Mouse (Mus musculus): Measurements from ENCODE around the gene Aoc1.
A peak's percentile ranks its signal among the peaks of the same experiment; 100 is the strongest.

Gene Aoc1

DNA sequence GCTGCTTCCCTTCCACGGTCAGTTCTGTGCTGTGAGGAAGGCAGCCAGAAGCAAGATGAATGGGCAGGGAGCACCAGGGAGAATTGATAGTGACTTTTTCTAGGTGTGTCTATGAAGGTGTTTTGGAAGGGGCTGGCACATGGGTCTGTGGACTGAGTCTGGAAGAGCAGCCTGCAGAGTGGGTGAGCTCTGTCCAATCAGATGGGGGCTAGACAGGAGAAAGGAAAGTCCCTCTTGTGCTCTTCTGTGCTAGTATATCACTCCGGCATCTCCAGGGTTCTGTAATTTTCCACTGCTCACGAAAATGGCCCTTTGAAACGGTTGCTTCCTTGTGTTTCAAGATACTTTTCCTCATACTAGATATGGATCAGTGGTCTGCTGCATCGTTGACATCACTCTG is at the start of gene Aoc1:
Gene Aoc1, plus strand, starts transcription at position 301 of the 400 bp plus-strand sequence.
- DNase-seq (ENCODE audit: low spot score): no peak

- DNase-seq (ENCODE audit: low spot score): peak; percentile 31
These were observed 47.7 kb upstream of the Aoc1 start for GRCm38 (mm10) chr6:48825016-48825415.

DNA sequence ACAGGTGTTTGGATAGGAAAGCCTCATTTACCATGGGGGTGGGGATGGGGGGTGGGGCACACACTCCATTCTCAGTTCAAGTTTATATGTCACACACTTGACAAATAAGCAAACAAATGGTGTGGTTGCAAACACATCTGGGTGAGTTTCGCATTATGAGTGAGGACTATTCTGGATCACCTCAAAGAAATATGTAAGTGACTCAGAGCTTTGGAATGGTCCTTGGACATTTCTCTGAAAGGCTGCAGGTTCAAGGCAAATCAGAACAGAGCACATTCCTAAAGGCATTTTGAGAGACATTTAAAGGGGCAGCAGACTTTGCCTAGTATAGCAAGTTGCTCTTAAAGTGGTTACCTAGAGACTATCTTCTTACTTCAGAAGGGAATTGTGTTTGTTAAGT is 43.7 kb upstream of the Aoc1 start:
- DNase-seq (ENCODE audit: low spot score): peak; percentile 65

- peak; percentile 32 for DNase-seq (ENCODE audit: low spot score)
These were observed 43.0 kb upstream of the Aoc1 start for GRCm38 (mm10) chr6:48829651-48830050.

DNA sequence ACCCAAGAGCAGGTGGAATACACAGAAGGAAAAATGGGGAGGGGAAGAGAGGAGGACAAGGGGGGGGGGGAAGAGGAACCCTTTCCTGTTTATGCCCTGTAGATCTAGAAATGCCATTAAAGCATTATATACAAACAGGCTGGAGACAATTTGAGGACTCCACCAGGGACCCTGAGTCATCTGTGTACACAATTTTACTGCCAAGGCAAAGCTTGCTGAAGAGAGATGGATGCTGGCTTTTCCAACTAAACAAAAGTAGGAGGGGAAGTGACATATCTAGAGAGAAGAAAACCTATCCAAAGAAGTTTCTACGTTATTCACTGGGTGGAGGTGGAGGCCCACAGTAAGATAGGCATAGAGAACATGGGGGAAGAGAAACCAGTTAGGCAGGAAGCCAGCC is 42.5 kb upstream of the Aoc1 start:
- peak; percentile 15 for DNase-seq (ENCODE audit: low spot score)

- no peak for DNase-seq (ENCODE audit: low spot score)
These were observed 41.6 kb upstream of the Aoc1 start for GRCm38 (mm10) chr6:48831141-48831540.

- no peak for DNase-seq (ENCODE audit: low spot score)
These were observed 40.3 kb upstream of the Aoc1 start for GRCm38 (mm10) chr6:48832426-48832825.

DNA sequence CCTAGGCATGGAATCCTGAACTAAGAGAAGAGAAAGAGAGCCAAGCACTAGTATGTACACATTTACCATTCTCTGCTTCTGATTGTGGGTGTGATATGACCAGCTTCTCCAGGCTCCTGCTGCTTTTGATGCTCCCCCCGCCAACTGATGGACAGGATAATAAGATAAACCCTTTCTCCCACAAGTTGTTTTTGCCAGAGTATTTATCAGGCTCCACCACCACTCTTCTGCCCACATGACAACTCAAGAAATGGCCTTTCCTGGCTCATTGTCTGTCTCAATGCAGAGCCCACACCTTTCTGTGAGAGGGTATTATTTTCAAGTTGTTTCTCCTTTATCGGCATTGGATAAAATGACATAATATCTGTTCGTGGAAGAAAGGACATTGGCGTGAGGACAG is 39.2 kb upstream of the Aoc1 start:
- DNase-seq (ENCODE audit: low spot score): no peak

GRCm38 (mm10) chr6:48835241-48835640 is 37.5 kb upstream of the Aoc1 start:
- DNase-seq (ENCODE audit: low spot score): no peak

DNA sequence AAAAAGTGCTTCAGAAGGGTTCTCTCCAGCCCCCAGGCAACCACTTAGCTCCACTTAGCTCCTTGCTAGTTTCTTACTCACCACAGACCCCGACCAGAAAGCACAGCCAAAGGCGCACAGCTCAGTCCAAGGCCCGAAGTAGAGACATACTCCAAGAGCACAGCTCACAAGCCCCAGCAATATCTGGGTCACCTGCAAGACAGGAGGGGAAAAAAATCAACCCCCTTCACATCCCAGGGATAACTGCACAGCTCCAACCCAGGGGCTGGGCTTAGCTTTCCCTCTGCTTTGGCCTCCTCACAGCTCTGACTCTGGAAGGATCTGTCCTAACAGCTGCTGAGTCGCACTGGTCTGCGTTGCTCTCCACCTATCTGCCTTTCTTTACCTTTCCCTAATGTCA is 36.5 kb upstream of the Aoc1 start:
- no peak for DNase-seq (ENCODE audit: low spot score)

GRCm38 (mm10) chr6:48837516-48837915 is 35.2 kb upstream of the Aoc1 start:
- DNase-seq (ENCODE audit: low spot score): no peak

DNA sequence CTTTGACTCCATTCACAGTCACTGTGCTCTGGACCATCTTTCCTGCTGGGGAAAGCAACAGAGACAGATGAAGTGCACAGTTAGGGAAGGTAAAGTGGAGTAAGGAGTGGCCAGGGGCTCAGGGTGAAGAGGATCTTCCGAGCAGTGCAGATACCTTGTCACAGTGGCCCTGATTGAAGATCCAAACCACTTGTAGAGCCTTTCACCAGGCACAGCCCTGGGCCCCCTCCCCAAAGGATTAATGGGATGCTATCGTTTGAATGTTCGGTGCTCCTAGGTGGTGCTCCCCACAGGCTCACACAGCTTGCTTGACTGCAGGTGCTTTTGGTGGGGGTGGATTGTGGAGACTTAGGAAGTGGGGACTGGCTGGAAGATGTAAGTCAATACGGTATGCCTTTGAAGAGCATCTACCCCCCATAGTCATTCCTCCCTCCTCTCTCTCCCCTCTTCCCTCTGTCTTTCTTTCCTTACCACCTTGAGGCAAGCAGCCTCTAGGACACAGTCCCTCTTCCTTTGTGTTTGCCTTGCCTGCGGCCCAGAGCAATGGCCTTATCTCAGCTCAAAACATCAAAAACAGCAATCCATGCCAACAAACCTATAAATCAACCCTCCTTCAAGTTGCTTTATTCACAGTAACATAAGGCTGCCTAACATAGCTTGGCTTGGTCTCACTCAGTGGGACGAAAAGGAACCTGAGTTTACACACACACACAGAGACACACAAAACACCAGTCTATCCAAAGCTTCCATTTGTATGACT is 34.2 kb upstream of the Aoc1 start:
- no peak for DNase-seq (ENCODE audit: low spot score)

DNA sequence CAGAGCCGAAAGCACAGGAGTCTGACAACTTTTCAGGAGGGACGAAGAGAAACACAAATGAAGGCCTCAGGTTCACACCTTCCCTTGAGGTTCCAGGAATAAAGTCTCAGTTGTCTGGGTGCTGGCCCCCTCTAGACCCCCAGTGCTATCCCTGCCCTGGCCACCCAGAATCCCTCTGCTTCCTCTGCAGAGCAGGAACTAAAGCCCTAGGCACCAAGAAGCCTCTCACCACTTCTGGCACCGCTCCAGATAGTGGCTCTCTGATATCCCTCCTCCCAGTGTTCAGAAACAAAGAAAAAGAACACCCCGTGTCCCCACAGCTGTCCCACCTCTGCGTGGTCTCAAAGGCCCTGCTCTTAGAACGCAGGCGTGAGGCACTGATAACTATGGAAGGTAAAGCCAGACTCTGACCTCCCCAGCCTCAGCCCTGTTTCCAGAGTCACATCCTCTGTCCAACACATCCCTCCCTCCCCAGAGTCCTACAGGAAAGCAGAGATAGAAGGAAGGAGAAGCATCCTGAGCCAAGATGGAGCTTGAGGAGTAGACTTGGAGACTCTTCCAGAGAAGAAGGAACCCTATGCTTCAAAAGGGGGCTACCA is 32.2 kb upstream of the Aoc1 start, which contains the start of gene Tmem176a:
Gene Tmem176a, plus strand, starts transcription at position 549 of the 599 bp plus-strand sequence.
- peak; percentile 48 for DNase-seq (ENCODE audit: low spot score)

DNA sequence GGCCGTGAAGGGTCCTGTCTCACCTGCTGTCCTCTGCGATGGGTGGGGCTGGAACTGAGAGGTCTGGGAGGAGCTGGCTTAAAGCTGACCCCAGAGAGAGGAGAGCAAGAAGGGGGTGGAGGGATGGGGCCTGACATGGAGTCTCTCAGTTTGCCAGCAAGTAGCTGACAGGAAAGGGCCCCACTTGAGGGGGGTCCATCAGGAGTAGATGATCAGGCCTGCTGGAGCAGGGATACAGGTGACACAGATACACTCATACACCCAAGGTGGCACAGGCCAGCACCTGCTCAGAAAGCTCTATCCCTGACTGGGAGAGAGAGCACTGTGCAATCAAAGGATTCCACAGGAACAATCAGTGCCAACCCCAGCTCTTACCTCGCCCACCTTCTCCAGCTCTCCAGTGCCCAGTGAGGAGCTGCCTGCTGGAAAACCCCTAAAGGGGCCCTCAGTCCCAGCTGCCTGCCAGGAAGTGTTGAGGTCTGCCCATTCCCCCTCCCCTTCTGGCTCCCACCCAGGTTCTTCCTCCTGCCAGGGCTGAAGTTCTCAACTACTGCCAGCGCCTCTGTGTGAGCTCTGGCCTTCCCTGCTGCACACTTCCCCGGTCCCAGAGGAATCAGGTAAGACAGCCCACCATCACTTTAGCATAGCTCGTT is 31.6 kb upstream of the Aoc1 start, which contains the start of gene Tmem176b:
Gene Tmem176b, minus strand, starts transcription at position 524 of the 653 bp plus-strand sequence.
- peak; percentile 96 for DNase-seq (ENCODE audit: low spot score)

- DNase-seq (ENCODE audit: low spot score): peak; percentile 67
These were observed 30.4 kb upstream of the Aoc1 start for GRCm38 (mm10) chr6:48842111-48842842.

GRCm38 (mm10) chr6:48845086-48845485 is 27.6 kb upstream of the Aoc1 start:
- DNase-seq (ENCODE audit: low spot score): no peak

DNA sequence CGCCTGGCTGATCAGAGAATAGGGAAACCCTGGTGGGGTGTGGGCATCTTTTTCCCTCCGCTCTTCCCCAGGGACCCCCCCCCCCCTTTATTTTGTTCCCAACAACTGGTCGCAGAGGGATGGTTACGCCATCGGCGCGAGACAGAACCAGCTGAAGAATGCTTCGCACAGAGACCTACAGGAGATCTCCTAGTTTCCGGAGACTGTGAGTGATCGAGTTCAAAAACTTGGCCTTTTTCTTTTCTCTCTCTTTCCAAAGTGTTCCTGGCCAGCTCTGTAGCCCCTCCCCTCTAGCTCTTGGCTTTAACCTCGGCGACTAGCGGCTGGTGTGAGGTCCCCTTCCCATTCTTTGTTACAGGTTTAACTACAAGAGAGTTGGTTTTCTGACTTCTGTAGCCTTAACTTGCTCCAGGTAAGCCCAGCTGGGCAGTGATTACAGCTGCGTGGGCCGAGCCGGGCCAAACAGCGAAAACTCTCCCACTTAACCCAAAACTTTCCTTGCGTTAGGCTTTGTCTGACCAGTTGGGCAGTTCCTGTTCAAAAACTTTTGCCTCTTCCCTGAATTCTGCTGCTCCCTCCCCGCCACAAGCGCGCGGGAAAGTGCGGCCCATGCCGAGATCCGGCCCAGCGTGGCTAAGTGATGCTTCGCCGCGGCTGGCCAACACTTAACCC is 20.7 kb upstream of the Aoc1 start:
- DNase-seq (ENCODE audit: low spot score): peak; percentile 64

- DNase-seq (ENCODE audit: low spot score): no peak
These were observed 18.5 kb upstream of the Aoc1 start for GRCm38 (mm10) chr6:48854155-48854554.

DNA sequence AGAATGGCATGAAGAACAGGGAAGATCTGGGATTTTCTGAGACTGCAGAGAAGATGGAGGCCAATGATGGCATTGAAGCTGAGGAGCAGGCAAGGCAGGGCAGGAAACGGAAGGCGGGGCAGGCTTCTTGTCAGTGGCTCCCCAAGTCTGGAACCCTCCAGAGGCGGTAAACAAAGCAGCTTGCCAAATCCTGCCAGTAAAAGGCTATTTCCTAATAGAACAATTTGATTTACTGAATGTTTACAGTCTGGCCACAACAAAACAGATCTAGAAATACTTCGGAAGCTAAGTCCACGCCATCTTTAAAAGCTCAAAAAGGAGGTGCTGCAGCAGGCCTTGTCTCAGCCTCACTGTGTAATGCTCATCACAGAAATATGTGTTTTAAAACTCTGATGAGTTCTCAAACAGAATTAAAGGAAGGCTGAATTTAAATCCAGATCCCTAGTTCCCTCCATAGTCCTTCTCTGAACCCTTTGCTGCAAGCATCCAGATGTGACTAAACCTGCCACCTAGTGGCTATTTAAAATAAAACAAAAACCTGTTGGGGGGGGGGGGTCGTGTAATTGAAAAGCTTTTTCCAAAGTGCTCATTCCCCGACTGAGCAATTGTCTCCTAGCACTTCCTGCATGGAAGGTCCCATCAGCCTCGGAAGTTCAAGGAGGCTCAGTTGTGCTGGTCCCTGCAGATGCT is 14.9 kb upstream of the Aoc1 start:
- peak; percentile 77 for DNase-seq (ENCODE audit: low spot score)

- DNase-seq (ENCODE audit: low spot score): peak; percentile 71
These were observed 12.4 kb upstream of the Aoc1 start for GRCm38 (mm10) chr6:48860130-48860815.

GRCm38 (mm10) chr6:48860851-48861250 is 11.8 kb upstream of the Aoc1 start:
- DNase-seq (ENCODE audit: low spot score): no peak

All from lung, postnatal 25 days (tissue).